Mouse (Mus musculus): Measurements from ENCODE around the gene Rgs8. TPM values are rescaled to one million over a fixed set of nuclear protein-coding genes. Genes with fewer than 3 reads are reported as not detected.

The Rgs8 gene
- polyA plus RNA-seq, 1 experiment from 2014 or later = 0.14 TPM

GRCm38 (mm10) chr1:153641492-153641939 lies 11.3 kb upstream of the Rgs8 start:
- H3K9me3 ChIP-seq (ENCODE audit: low read depth, low read length) = no peaks in the 10 kb centered on the region
- peak overlapping the region; percentile 60 for H3K4me2 ChIP-seq
- no peaks in the 10 kb centered on the region for H3K36me3 ChIP-seq (ENCODE audit: insufficient read depth)
- H3K4me1 ChIP-seq (ENCODE audit: insufficient read depth) = peaks cover 14% of the 10 kb centered on the region
- WGBS = 4% methylated on average over 9 of the region's 9 CpGs
- ATAC-seq (ENCODE audit: insufficient read depth) (peak; percentile 87), DNase-seq (peak; percentile 81)
- no peaks in the 10 kb centered on the region for H3K27me3 ChIP-seq (ENCODE audit: insufficient read depth, low read length)
- no peak for TF ChIP-seq CTCF (IDR thresholded peaks at IDR 0.05; ENCODE audit: low read depth)
- H3K4me3 ChIP-seq (ENCODE audit: low read depth, low read length) = peak overlapping the region; percentile 1; the same call in 1 of the 2 replicates
- H3K9ac ChIP-seq = peak overlapping the region; percentile 17; the same call in 1 of the 2 replicates
- peak overlapping the region; percentile 93 for H3K27ac ChIP-seq (ENCODE audit: low read depth)

GRCm38 (mm10) chr1:153641940-153642501 lies 10.8 kb upstream of the Rgs8 start:
- peaks cover 14% of the 10 kb centered on the region for H3K4me1 ChIP-seq (ENCODE audit: insufficient read depth)
- TF ChIP-seq CTCF (IDR thresholded peaks at IDR 0.05; ENCODE audit: low read depth) = no peak
- ATAC-seq (ENCODE audit: insufficient read depth) = peak; percentile 91
- H3K4me2 ChIP-seq = peak overlapping the region; percentile 60
- H3K27me3 ChIP-seq (ENCODE audit: insufficient read depth, low read length) = no peaks in the 10 kb centered on the region
- H3K27ac ChIP-seq (ENCODE audit: low read depth) = peak overlapping the region; percentile 93
- peak overlapping the region; percentile 1; the same call in 1 of the 2 replicates for H3K4me3 ChIP-seq (ENCODE audit: low read depth, low read length)
- no peaks in the 10 kb centered on the region for H3K36me3 ChIP-seq (ENCODE audit: insufficient read depth)
- WGBS = 8% methylated on average over 13 of the region's 13 CpGs
- DNase-seq = peak; percentile 95
- peak overlapping the region; percentile 17 for H3K9ac ChIP-seq
- no peaks in the 10 kb centered on the region for H3K9me3 ChIP-seq (ENCODE audit: low read depth, low read length)

- Histone ChIP-seq H3K36me3 (ENCODE audit: insufficient read depth) (no peaks in the 10 kb centered on the region), H3K4me1 (ENCODE audit: insufficient read depth) (no peaks in the 10 kb centered on the region), H3K9me3 (ENCODE audit: low read depth, low read length) (no peaks in the 10 kb centered on the region), H3K4me2 (peak overlapping the region; percentile 58), H3K9ac (no peak overlapping the region), H3K4me3 (ENCODE audit: low read depth, low read length) (no peak overlapping the region), H3K27me3 (ENCODE audit: insufficient read depth, low read length) (peaks cover 21% of the 10 kb centered on the region), H3K27ac (ENCODE audit: low read depth) (no peak overlapping the region)
- 8% methylated on average over 5 of the region's 5 CpGs for WGBS
- TF ChIP-seq CTCF (IDR thresholded peaks at IDR 0.05; ENCODE audit: low read depth) = no peak
- ATAC-seq (ENCODE audit: insufficient read depth) (peak; percentile 24; the same call in 1 of the 2 replicates), DNase-seq (peak; percentile 35)
These were observed 849 bp downstream of the Rgs8 start for GRCm38 (mm10) chr1:153653674-153654073.

GRCm38 (mm10) chr1:153659666-153660065 lies 6.8 kb downstream of the Rgs8 start:
- H3K36me3 ChIP-seq (ENCODE audit: insufficient read depth) = no peaks in the 10 kb centered on the region
- no peak overlapping the region for H3K4me2 ChIP-seq
- 48% methylated on average over 9 of the region's 9 CpGs for WGBS
- H3K9me3 ChIP-seq (ENCODE audit: low read depth, low read length) = no peaks in the 10 kb centered on the region
- H3K27ac ChIP-seq (ENCODE audit: low read depth) = no peak overlapping the region
- no peak overlapping the region for H3K4me3 ChIP-seq (ENCODE audit: low read depth, low read length)
- H3K9ac ChIP-seq = no peak overlapping the region
- TF ChIP-seq CTCF (IDR thresholded peaks at IDR 0.05; ENCODE audit: low read depth) = no peak
- H3K4me1 ChIP-seq (ENCODE audit: insufficient read depth) = peaks cover 5% of the 10 kb centered on the region; the same call in 1 of the 2 replicates
- DNase-seq = no peak
- no peak for ATAC-seq (ENCODE audit: insufficient read depth)
- H3K27me3 ChIP-seq (ENCODE audit: insufficient read depth, low read length) = peaks cover 6% of the 10 kb centered on the region; the same call in 1 of the 2 replicates

GRCm38 (mm10) chr1:153660982-153661688 lies 8.3 kb downstream of the Rgs8 start:
- Histone ChIP-seq H3K9ac (no peak overlapping the region), H3K4me2 (0 out of 2 replicates have a peak overlapping the region, but pooled peaks have one; percentile 20)
- 32% methylated on average over 15 of the region's 15 CpGs for WGBS

GRCm38 (mm10) chr1:153661689-153662002 lies 8.8 kb downstream of the Rgs8 start:
- H3K4me3 ChIP-seq (ENCODE audit: low read depth, low read length) = no peak overlapping the region
- no peak overlapping the region for H3K27ac ChIP-seq (ENCODE audit: low read depth)
- ATAC-seq (ENCODE audit: insufficient read depth) (no peak), DNase-seq (peak; percentile 46)
- peaks cover 5% of the 10 kb centered on the region; the same call in 1 of the 2 replicates for H3K4me1 ChIP-seq (ENCODE audit: insufficient read depth)
- H3K27me3 ChIP-seq (ENCODE audit: insufficient read depth, low read length) = peaks cover 6% of the 10 kb centered on the region; the same call in 1 of the 2 replicates
- no peak for TF ChIP-seq CTCF (IDR thresholded peaks at IDR 0.05; ENCODE audit: low read depth)
- no peaks in the 10 kb centered on the region for H3K36me3 ChIP-seq (ENCODE audit: insufficient read depth)
- H3K4me2 ChIP-seq = 0 out of 2 replicates have a peak overlapping the region, but pooled peaks have one; percentile 20
- 31% methylated on average over 4 of the region's 4 CpGs for WGBS
- H3K9me3 ChIP-seq (ENCODE audit: low read depth, low read length) = no peaks in the 10 kb centered on the region
- H3K9ac ChIP-seq = no peak overlapping the region

More at GRCm38 (mm10) chr1:153660982-153661688, 8.3 kb downstream of the Rgs8 start:
- no peak overlapping the region for H3K4me3 ChIP-seq (ENCODE audit: low read depth, low read length)
- peaks cover 5% of the 10 kb centered on the region; the same call in 1 of the 2 replicates for H3K4me1 ChIP-seq (ENCODE audit: insufficient read depth)
- H3K27ac ChIP-seq (ENCODE audit: low read depth) = no peak overlapping the region
- ATAC-seq (ENCODE audit: insufficient read depth) (peak; percentile 55; the same call in 1 of the 2 replicates), DNase-seq (peak; percentile 41)
- no peaks in the 10 kb centered on the region for H3K36me3 ChIP-seq (ENCODE audit: insufficient read depth)
- no peaks in the 10 kb centered on the region for H3K9me3 ChIP-seq (ENCODE audit: low read depth, low read length)
- H3K27me3 ChIP-seq (ENCODE audit: insufficient read depth, low read length) = peaks cover 6% of the 10 kb centered on the region; the same call in 1 of the 2 replicates
- no peak for TF ChIP-seq CTCF (IDR thresholded peaks at IDR 0.05; ENCODE audit: low read depth)

- H3K4me3 ChIP-seq (ENCODE audit: low read depth, low read length) = no peak overlapping the region
- peaks cover 6% of the 10 kb centered on the region; the same call in 1 of the 2 replicates for H3K27me3 ChIP-seq (ENCODE audit: insufficient read depth, low read length)
- DNase-seq (no peak), ATAC-seq (ENCODE audit: insufficient read depth) (no peak)
- H3K4me2 ChIP-seq = no peak overlapping the region
- TF ChIP-seq CTCF (IDR thresholded peaks at IDR 0.05; ENCODE audit: low read depth) = no peak
- H3K9ac ChIP-seq = no peak overlapping the region
- no peaks in the 10 kb centered on the region for H3K36me3 ChIP-seq (ENCODE audit: insufficient read depth)
- peaks cover 5% of the 10 kb centered on the region; the same call in 1 of the 2 replicates for H3K4me1 ChIP-seq (ENCODE audit: insufficient read depth)
- H3K27ac ChIP-seq (ENCODE audit: low read depth) = no peak overlapping the region
- WGBS = 34% methylated on average over 4 of the region's 4 CpGs
- H3K9me3 ChIP-seq (ENCODE audit: low read depth, low read length) = no peaks in the 10 kb centered on the region
These were observed 9.5 kb downstream of the Rgs8 start for GRCm38 (mm10) chr1:153662362-153662761.
